Mouse (Mus musculus): ENCODE data around the gene Arhgap42. TPM values are rescaled to one million over a fixed set of nuclear protein-coding genes. Genes with fewer than 3 reads are reported as not detected.

The Arhgap42 gene
- polyA plus RNA-seq, 1 experiment, result 0.01 TPM

DNA sequence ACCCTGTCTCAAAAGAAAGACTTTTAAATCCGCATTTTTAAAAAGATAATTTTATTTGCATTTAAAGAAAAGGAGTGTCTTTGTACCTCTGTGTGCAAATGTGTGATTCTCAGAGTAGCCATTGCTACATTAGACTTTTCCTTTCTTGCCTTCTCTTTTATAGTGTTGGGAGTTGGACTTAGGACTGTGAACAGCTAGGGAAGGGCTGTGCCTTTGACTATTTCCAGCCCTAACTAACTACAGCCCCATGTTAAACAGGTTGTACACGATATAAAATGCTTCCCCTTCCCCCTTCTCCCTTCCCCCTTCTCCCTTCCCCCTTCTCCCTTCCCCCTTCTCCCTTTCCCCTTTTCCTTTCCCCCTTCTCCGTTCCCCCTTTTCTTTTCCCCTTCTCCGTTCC, 4.9 kb upstream of the Arhgap42 start:
- TF ChIP-seq TAL1 (IDR thresholded peaks at IDR 0.05; ENCODE audit: low read length) (no peak), GATA1 (IDR thresholded peaks at IDR 0.05; ENCODE audit: low read length) (no peak)

DNA sequence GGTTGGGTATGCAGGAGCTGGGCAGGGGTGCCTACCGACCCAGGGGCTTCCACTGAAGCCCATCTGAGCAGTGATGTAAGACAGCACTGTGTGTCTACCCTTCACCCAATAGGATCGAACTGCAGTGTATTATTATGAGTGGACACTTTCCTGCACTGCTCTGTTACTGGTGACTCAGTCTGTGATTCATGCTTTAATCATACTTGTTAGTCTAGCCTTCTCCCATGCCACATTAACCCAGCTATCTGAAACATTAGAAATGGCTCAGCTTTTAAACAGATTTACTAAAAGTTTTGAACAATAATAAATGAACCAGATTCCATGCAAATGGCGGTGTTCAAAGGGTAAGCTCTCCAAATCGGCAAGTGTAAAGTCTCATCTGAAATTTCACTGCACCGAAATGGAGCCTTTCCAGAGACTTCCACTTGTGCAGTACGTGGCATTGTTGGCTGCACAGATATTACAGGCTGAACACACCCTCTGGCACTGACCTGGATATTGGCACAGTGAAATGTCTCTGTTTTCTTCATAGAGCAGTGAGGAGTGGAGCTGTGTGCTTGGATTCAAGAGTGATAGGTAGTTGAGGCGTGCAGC, 2.4 kb upstream of the Arhgap42 start:
- no peaks in the 10 kb centered on the region for H3K36me3 ChIP-seq (ENCODE audit: control insufficient read depth)
- TF ChIP-seq GATA1 (IDR thresholded peaks at IDR 0.05; ENCODE audit: low read length) (no peak), TAL1 (IDR thresholded peaks at IDR 0.05; ENCODE audit: low read length) (no peak)
- peaks cover 13% of the 10 kb centered on the region for H3K27me3 ChIP-seq (ENCODE audit: control insufficient read depth)
- no peaks in the 10 kb centered on the region for H3K4me1 ChIP-seq (ENCODE audit: control insufficient read depth)
- H3K9me3 ChIP-seq (ENCODE audit: control insufficient read depth, low read length), result no peaks in the 10 kb centered on the region
- no peak overlapping the region for H3K4me3 ChIP-seq (replicated peaks)

More for the DNA sequence above, 4.9 kb upstream of the Arhgap42 start:
- Histone ChIP-seq H3K9me3 (ENCODE audit: control insufficient read depth, low read length) (no peaks in the 10 kb centered on the region), H3K4me1 (ENCODE audit: control insufficient read depth) (no peaks in the 10 kb centered on the region), H3K36me3 (ENCODE audit: control insufficient read depth) (no peaks in the 10 kb centered on the region), H3K4me3 (replicated peaks) (no peak overlapping the region), H3K27me3 (ENCODE audit: control insufficient read depth) (peaks cover 7% of the 10 kb centered on the region)

DNA sequence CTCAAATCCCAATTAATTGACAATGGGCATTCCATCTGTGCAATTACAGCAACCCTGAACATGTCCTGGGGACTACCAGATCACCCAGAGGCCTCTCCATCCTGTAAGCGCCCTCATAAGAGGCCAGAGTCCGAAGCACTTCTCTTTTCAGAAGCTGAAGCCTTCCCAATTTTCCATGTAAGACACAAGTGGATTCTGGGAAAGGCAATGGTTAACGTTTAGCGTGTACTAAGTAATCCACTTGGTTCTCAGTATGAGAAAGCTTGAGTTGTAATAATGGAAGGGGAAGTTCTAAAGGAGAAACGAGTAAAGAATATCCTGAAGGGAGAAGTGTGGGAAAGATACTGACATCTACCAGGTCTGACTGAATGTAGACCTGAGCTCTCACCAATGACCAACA, 1.4 kb downstream of the Arhgap42 start:
- Histone ChIP-seq H3K9me3 (ENCODE audit: control insufficient read depth, low read length) (no peaks in the 10 kb centered on the region), H3K36me3 (ENCODE audit: control insufficient read depth) (no peaks in the 10 kb centered on the region), H3K27me3 (ENCODE audit: control insufficient read depth) (peaks cover 13% of the 10 kb centered on the region), H3K4me1 (ENCODE audit: control insufficient read depth) (no peaks in the 10 kb centered on the region), H3K4me3 (replicated peaks) (peak overlapping the region; percentile 12)
- no peak for TF ChIP-seq TAL1 (IDR thresholded peaks at IDR 0.05; ENCODE audit: low read length)
- no peak for TF ChIP-seq GATA1 (IDR thresholded peaks at IDR 0.05; ENCODE audit: low read length)

DNA sequence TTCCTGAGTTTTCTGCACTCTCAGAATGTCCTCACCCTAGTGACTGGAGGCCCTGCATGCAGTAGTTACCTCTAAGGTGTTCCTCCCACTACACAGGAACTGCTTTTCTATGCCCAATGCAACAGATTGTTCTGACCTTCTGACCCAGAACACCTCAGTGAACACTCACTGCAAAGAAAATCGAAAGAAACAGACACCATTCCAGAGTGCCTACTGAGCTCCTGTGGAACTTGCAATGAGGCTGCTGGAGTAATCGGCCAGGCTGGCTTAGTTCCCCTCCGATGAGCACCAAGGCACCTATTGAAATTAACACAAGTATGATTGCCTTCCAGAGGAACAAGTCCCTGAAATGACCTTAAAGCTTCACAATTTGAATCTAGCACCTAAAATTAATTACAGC, 9.2 kb downstream of the Arhgap42 start:
- Histone ChIP-seq H3K36me3 (ENCODE audit: control insufficient read depth) (no peaks in the 10 kb centered on the region), H3K4me3 (replicated peaks) (no peak overlapping the region), H3K27me3 (ENCODE audit: control insufficient read depth) (no peaks in the 10 kb centered on the region), H3K9me3 (ENCODE audit: control insufficient read depth, low read length) (no peaks in the 10 kb centered on the region), H3K4me1 (ENCODE audit: control insufficient read depth) (no peaks in the 10 kb centered on the region)
- TF ChIP-seq GATA1 (IDR thresholded peaks at IDR 0.05; ENCODE audit: low read length) (no peak), TAL1 (IDR thresholded peaks at IDR 0.05; ENCODE audit: low read length) (no peak)

DNA sequence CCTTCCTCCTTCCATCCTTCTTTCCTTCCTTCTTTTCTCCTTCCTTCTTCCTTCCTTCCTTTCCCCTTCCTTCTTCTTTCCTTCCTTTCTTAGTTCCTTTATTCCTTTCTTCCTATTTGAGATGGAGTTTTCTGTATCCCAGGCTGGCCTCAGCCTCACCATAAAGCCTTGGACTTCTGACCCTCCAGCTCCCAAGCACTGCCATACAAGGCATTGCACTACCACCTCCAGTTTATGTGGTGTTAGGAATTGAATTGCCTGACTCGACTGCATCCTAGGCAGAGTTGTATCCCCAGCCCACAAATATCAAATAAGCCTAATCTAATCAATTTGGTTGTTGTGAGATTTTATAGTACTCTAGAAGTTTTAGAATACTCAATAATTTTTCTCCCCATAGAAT, 14.1 kb downstream of the Arhgap42 start:
- no peaks in the 10 kb centered on the region for H3K9me3 ChIP-seq (ENCODE audit: control insufficient read depth, low read length)
- H3K36me3 ChIP-seq (ENCODE audit: control insufficient read depth), result no peaks in the 10 kb centered on the region
- no peak overlapping the region for H3K4me3 ChIP-seq (replicated peaks)
- no peaks in the 10 kb centered on the region for H3K27me3 ChIP-seq (ENCODE audit: control insufficient read depth)
- H3K4me1 ChIP-seq (ENCODE audit: control insufficient read depth), result no peaks in the 10 kb centered on the region
- TF ChIP-seq TAL1 (IDR thresholded peaks at IDR 0.05; ENCODE audit: low read length) (no peak), GATA1 (IDR thresholded peaks at IDR 0.05; ENCODE audit: low read length) (no peak)

DNA sequence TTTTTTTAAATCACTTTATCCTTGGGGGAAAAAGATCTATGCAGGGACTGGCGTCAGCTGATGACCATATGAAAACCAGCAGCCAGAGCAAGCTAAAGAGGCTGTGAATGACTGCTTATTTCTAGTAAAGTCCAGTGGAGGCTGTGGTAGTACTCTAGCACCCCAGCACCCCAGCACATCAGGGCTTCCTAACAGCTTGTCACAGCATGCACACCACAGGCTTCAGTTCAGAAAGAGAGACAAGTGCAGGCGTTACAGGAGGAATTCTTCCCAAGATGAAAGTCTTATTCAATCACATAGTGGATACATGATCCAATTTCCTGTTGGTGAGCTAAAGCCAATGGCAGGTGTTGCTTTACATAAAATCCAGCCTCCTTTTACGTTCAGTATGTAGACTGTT, 15.5 kb downstream of the Arhgap42 start:
- Histone ChIP-seq H3K4me3 (replicated peaks) (no peak overlapping the region), H3K9me3 (ENCODE audit: control insufficient read depth, low read length) (no peaks in the 10 kb centered on the region), H3K27me3 (ENCODE audit: control insufficient read depth) (no peaks in the 10 kb centered on the region), H3K4me1 (ENCODE audit: control insufficient read depth) (no peaks in the 10 kb centered on the region), H3K36me3 (ENCODE audit: control insufficient read depth) (no peaks in the 10 kb centered on the region)
- TF ChIP-seq TAL1 (IDR thresholded peaks at IDR 0.05; ENCODE audit: low read length) (no peak), GATA1 (IDR thresholded peaks at IDR 0.05; ENCODE audit: low read length) (no peak)

DNA sequence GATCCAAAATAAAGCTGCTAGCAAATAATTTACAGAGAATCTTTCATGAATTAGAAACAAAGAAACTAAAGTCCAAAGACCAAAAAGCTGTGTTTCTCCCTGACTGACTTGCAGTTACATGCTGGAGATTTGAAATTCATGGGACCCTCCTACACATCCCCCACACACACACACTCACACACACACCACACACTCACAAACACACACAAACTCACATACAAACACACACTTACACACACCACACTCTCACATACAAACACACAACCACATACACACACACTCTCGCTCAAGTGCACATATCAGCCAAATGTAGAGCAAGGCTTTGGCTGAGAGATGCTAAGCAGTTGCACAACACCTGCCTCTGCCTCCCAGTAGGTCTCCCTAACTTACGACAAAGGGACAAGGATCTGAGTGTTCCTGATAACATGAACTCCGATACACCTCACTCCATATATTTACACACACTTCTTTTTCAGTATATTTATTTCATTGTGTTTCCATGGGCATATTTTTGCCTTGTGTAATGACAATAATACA, 16.9 kb downstream of the Arhgap42 start:
- TF ChIP-seq TAL1 (IDR thresholded peaks at IDR 0.05; ENCODE audit: low read length), result no peak
- no peak for TF ChIP-seq GATA1 (IDR thresholded peaks at IDR 0.05; ENCODE audit: low read length)
- Histone ChIP-seq H3K4me1 (ENCODE audit: control insufficient read depth) (no peaks in the 10 kb centered on the region), H3K36me3 (ENCODE audit: control insufficient read depth) (no peaks in the 10 kb centered on the region), H3K27me3 (ENCODE audit: control insufficient read depth) (no peaks in the 10 kb centered on the region), H3K4me3 (replicated peaks) (no peak overlapping the region), H3K9me3 (ENCODE audit: control insufficient read depth, low read length) (no peaks in the 10 kb centered on the region)

DNA sequence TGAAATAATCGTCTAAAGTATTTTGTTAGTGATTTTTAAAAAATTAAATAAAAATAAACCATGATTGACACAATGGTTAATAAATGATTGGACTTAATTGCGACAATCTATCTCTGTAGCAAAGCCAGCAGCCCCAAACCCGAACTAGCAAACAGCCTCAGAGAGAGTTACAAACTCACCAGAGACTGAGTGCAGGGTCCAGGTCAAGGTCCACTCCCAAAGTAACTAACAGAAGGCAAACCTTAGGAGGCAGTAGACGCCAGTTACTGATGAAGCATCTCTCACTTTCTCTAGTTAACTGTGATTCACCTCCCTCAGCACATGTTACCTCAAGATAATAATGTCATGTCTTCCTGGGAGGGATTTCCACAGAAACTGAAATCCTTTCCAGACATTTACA, 17.7 kb downstream of the Arhgap42 start:
- Histone ChIP-seq H3K36me3 (ENCODE audit: control insufficient read depth) (no peaks in the 10 kb centered on the region), H3K4me3 (replicated peaks) (no peak overlapping the region), H3K4me1 (ENCODE audit: control insufficient read depth) (no peaks in the 10 kb centered on the region), H3K27me3 (ENCODE audit: control insufficient read depth) (no peaks in the 10 kb centered on the region), H3K9me3 (ENCODE audit: control insufficient read depth, low read length) (no peaks in the 10 kb centered on the region)
- TF ChIP-seq TAL1 (IDR thresholded peaks at IDR 0.05; ENCODE audit: low read length) (no peak), GATA1 (IDR thresholded peaks at IDR 0.05; ENCODE audit: low read length) (no peak)

DNA sequence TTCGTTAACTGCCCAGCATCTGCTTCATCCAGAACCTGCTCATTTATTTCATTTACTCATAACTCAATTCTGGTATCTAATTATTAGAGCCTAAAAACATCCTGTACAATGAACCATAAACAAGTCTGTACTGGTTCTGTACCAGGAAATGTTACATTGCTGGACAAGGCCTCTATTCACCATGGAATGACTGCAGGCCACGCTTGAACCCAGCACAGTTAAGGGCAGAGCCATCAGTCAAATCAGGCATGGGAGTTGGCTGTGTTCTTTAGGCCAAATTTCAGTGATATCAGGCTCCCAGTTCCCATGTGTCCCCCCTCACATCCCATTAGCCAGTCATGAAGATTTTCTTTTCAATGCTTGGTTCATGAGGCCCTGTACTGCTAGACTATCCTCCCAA, 20.6 kb downstream of the Arhgap42 start:
- no peak overlapping the region for H3K4me3 ChIP-seq (replicated peaks)
- no peaks in the 10 kb centered on the region for H3K36me3 ChIP-seq (ENCODE audit: control insufficient read depth)
- TF ChIP-seq GATA1 (IDR thresholded peaks at IDR 0.05; ENCODE audit: low read length) (no peak), TAL1 (IDR thresholded peaks at IDR 0.05; ENCODE audit: low read length) (no peak)
- no peaks in the 10 kb centered on the region for H3K9me3 ChIP-seq (ENCODE audit: control insufficient read depth, low read length)
- H3K27me3 ChIP-seq (ENCODE audit: control insufficient read depth), result no peaks in the 10 kb centered on the region
- H3K4me1 ChIP-seq (ENCODE audit: control insufficient read depth), result no peaks in the 10 kb centered on the region

DNA sequence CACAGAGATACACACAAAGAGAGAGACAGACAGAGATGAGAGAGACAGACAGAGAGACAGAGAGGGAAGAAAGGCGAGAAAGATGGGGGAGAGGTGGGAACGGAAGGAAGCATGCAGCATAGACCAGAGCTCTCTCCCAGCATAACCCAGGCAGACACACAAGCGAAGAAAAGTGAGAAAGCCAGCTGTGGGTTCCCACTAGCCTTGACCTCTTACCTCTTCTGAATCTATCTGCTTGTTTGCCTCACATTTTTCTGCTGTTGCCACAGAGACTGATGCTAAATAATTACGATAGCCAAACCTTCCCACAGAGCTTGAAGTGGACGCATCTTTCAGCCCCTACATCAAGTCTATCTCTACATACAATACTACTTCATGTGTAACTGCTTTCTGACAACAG, 24.1 kb downstream of the Arhgap42 start:
- Histone ChIP-seq H3K4me1 (ENCODE audit: control insufficient read depth) (no peaks in the 10 kb centered on the region), H3K27me3 (ENCODE audit: control insufficient read depth) (no peaks in the 10 kb centered on the region), H3K9me3 (ENCODE audit: control insufficient read depth, low read length) (no peaks in the 10 kb centered on the region), H3K36me3 (ENCODE audit: control insufficient read depth) (no peaks in the 10 kb centered on the region), H3K4me3 (replicated peaks) (no peak overlapping the region)
- TF ChIP-seq TAL1 (IDR thresholded peaks at IDR 0.05; ENCODE audit: low read length) (no peak), GATA1 (IDR thresholded peaks at IDR 0.05; ENCODE audit: low read length) (no peak)
